Mouse (Mus musculus) E14TG2a.4 (cell line): ENCODE data around the gene Ltbp3.
A peak's percentile ranks its signal among the peaks of the same experiment; 100 is the strongest.

Experiments
- H3K27me3 ChIP-seq: 2 replicates; pipeline ENCODE4 v1.6.1; 2014; ENCODE audit warnings: low read length, control low read depth; ENCODE audit not compliant: insufficient read depth
- H3K36me3 ChIP-seq: 2 replicates; pipeline ENCODE4 v1.6.1; 2014; ENCODE audit warnings: low read length, control low read depth; ENCODE audit not compliant: insufficient read depth
- H3K4me1 ChIP-seq: replicated peaks from 2 replicates; pipeline ENCODE4 v1.6.1; 2014; ENCODE audit warnings: low read depth, low read length, control low read depth
- H3K4me3 ChIP-seq: replicated peaks from 2 replicates; pipeline ENCODE4 v1.5.1; 2014; ENCODE audit warnings: mild to moderate bottlenecking, low read length
- H3K9me3 ChIP-seq: 2 replicates; pipeline ENCODE4 v1.6.1; 2014; ENCODE audit warnings: low read length, control low read depth
- CTCF ChIP-seq: conservative IDR thresholded peaks from 2 replicates; pipeline ENCODE4 v1.5.1; 2014; ENCODE audit warnings: low read length
- NANOG ChIP-seq: IDR thresholded peaks from 2 replicates; pipeline ENCODE4 v1.6.1; 2014; ENCODE audit warnings: borderline replicate concordance, low read length, mixed read lengths
- POU5F1 ChIP-seq: IDR thresholded peaks from 2 replicates; pipeline ENCODE4 v1.6.1; 2014; ENCODE audit warnings: low read length, borderline replicate concordance

Ltbp3 gene

DNA sequence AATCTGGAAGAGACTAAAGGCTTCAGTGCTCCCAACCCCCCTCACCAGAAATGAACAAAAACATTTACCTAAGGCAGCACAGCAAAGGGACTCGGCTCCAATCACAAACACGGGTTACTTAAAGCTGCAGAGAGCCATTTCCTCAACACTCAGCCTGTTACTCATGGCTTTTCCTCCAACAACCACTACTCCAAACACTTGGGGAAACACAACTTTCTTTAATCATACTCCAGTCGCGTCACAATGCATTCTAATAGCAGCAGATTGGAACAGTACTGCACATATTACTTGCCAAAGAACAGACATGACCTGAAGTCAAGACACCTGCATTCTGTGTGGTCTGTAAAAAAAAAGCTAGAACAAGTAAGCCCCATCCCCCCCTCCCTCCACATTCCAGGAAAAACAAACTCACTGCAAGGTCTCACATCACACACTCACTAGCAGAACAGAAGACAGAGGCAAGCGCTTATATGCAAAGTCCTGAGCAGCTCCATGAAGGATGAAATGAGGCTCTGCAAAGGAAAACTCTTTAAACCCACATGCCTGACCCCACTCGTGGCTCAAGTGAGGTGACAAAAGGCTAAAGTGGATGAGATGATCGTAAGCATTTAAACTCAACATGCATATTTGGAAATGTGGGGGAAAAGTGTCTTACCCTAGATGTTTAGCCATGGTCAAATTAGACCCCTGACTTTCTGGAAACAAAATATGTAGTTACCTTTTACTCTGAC, 56.8 kb downstream of the Ltbp3 start:
- no peaks in the 10 kb centered on the region for H3K27me3 ChIP-seq
- TF ChIP-seq POU5F1 (no peak), CTCF (no peak), NANOG (no peak)

GRCm38 (mm10) chr19:5798700-5799479, 58.2 kb downstream of the Ltbp3 start:
- Histone ChIP-seq H3K4me3 (peak overlapping the region; percentile 92), H3K36me3 (peaks cover 69% of the 10 kb centered on the region), H3K9me3 (no peaks in the 10 kb centered on the region), H3K27me3 (no peaks in the 10 kb centered on the region), H3K4me1 (peaks cover 35% of the 10 kb centered on the region)
- TF ChIP-seq POU5F1 (no peak), NANOG (no peak), CTCF (no peak)

More for the DNA sequence above, 56.8 kb downstream of the Ltbp3 start:
- Histone ChIP-seq H3K9me3 (no peaks in the 10 kb centered on the region), H3K4me1 (peaks cover 38% of the 10 kb centered on the region), H3K4me3 (peak overlapping the region; percentile 92), H3K36me3 (peaks cover 69% of the 10 kb centered on the region)

- peaks cover 37% of the 10 kb centered on the region for H3K4me1 ChIP-seq
- H3K9me3 ChIP-seq: no peaks in the 10 kb centered on the region
- peak overlapping the region; percentile 92 for H3K4me3 ChIP-seq
- H3K27me3 ChIP-seq: no peaks in the 10 kb centered on the region
- peaks cover 67% of the 10 kb centered on the region for H3K36me3 ChIP-seq
- TF ChIP-seq POU5F1: no peak
- TF ChIP-seq NANOG: no peak
- no peak for TF ChIP-seq CTCF
These were observed 59.1 kb downstream of the Ltbp3 start for GRCm38 (mm10) chr19:5799566-5800349.

- Histone ChIP-seq H3K36me3 (peaks cover 62% of the 10 kb centered on the region), H3K9me3 (no peaks in the 10 kb centered on the region), H3K4me3 (peak overlapping the region; percentile 92), H3K27me3 (no peaks in the 10 kb centered on the region), H3K4me1 (peaks cover 37% of the 10 kb centered on the region)
- TF ChIP-seq NANOG (no peak), CTCF (no peak)
These were observed 59.6 kb downstream of the Ltbp3 start for GRCm38 (mm10) chr19:5800350-5800631.

DNA sequence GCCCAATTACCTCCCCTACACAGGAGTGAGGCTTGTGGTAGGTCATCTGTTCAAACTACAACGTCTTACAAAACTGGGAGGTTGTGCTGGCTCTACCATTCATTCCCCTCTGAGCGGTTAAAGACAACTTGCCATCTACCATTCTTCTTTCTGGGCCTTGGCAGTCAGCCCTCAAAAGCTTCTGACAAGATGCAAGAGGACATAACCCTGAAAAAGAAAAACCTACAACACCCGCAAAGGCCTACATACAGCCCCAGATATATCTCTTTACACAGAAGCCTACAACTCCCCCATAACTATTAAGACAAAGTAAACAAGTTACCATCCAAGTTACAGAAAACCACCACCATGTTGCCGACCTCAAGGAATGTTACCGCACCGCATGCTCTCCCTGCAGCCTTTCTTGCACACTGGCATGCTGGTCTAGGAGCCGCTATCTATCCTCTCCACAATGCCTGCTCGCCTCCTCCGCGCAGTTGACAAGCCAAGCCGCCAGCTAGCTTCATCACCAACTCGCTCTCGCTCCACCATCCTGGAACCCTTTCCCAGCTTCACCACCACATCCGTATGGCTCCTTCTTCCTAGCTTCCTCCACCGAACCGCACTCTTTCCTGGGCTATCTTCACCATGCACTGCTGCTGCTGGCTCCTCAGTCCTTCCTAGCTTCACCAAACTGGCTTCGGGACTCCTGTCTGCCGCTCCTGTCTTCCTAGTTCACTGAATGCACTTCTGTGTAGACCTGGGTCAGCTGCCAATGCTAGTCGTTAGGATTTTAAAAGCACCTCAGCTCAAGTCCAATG, 60.1 kb downstream of the Ltbp3 start:
- Histone ChIP-seq H3K4me1 (peaks cover 39% of the 10 kb centered on the region), H3K36me3 (peaks cover 56% of the 10 kb centered on the region), H3K9me3 (no peaks in the 10 kb centered on the region), H3K27me3 (no peaks in the 10 kb centered on the region), H3K4me3 (peak overlapping the region; percentile 92)
- TF ChIP-seq CTCF (no peak), NANOG (no peak), POU5F1 (no peak)

- Histone ChIP-seq H3K4me3 (peak overlapping the region; percentile 92), H3K27me3 (no peaks in the 10 kb centered on the region), H3K4me1 (peaks cover 42% of the 10 kb centered on the region), H3K36me3 (peaks cover 50% of the 10 kb centered on the region), H3K9me3 (no peaks in the 10 kb centered on the region)
- TF ChIP-seq POU5F1: no peak
- TF ChIP-seq CTCF: no peak
- no peak for TF ChIP-seq NANOG
These were observed 60.8 kb downstream of the Ltbp3 start for GRCm38 (mm10) chr19:5801432-5801964.

DNA sequence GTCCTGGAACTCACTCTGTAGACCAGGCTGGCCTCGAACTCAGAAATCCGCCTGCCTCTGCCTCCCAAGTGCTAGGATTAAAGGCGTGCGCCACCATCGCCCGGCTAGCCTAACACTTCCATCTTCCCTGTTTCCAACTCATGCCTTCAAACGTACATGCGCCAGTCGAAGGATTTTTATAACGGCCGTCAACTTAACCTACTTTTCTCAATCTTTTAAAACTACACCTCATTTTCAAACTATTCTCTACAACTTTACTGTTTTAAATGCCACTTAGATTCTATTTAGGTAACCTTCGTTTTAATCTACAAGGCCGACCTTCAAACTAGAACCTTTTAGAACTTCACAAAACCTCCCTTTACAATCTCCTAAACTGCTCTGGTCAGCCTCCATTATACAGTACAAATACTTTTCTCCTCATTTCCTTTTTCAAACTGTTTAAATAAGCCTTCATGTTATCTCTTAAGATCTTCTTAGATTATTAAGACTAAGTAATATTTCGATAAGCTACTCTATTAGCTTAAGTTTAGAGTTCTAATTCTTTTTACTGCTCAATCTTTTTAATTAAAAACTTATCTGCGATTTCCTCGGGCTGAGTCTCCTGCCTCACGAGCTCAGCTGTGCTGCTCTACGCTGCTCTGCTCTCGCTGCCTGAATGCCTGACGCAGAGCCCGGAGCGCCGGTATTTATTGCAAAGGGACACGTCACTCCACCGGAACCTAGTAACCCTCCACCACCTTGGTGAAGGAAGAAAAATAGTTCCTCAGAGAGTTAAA, 61.5 kb downstream of the Ltbp3 start:
- Histone ChIP-seq H3K27me3 (no peaks in the 10 kb centered on the region), H3K36me3 (peaks cover 43% of the 10 kb centered on the region), H3K9me3 (no peaks in the 10 kb centered on the region), H3K4me3 (peak overlapping the region; percentile 92), H3K4me1 (peaks cover 41% of the 10 kb centered on the region)
- no peak for TF ChIP-seq NANOG
- TF ChIP-seq CTCF: no peak
- TF ChIP-seq POU5F1: no peak
